Mouse (Mus musculus): ENCODE data around the gene Mtfr2.

Gene Mtfr2

DNA sequence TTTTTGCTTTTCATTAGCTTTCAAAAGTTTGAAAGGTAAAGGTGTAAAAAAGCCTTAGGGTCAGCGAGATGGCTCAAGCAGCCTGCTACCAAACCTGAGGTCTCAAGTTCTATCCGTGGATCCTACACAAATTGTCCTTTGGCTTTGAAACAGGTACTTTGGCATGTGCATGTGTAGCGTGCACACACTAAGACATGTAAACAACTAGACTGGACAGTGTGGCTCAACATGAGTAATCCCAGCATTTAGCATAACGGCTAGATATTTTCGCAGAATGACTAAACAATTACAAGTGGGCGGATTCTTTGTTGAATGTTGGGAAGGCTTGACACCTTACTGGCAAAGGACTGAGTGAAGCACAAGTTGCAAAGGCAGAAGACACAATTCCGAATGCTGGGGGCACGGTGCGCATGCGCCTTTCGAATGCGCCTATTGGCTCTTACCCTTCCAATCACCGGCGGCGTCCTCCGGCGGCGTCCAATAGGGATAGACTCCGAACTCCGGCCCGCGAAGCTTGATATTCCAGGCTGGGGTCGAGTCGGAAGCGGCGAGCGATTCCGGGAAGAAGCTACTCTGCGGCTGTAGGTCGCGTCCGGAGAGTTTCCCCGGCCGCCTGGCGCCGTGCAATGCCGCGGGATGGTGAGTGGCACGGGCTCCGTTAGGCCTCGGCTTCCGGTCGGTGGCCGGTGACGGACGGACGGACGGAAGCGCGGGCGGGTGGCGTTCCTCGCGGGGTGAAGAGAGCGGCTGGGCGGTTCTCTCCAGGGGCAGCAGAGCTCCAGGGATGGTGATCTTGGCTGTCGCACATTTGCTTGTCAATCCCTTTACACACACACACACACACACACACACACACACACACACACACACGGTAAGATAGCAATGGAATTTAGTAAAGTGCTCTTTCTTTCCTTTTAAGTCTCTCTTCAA is at the start of gene Mtfr2:
Gene Mtfr2, plus strand, starts transcription at position 486 of the 930 bp plus-strand sequence.
- peak; percentile 96 for DNase-seq

DNA sequence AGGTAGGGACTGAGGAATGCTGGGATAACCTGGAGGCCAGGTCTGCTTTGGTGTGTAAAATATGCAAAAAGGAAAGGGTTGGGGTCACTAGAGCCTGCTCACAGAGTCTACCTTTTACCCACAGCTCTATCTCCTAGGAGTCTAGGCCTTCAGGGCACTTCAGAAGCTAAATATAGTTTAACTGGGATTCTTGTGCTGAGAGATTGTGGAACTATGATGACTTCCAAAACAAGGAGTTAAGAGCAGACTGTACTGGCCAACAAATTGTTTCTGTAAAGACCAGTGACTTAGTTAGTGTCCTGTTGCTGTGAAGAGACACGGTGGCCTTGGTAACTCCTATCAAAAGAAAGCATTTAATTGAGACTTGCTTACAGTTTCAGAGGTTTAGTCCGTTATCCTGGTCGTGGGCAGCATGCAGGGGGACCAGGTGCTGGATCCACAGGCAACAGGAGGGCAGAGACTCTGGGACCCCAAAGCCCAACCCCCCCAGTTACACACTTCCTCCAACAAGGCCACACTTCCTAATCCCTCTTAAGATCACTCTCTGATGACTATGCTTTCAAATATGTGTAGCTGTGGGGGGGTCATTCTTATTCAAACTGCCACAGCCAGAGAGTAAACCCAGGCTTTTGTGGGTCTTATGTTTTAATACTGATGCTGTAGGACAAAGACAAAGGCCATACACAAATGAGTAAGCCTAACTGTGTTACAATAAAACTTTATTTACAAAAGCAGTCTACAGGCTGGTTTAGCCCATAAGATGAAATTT is 49.2 kb upstream of the Mtfr2 start:
- DNase-seq = no peak

DNA sequence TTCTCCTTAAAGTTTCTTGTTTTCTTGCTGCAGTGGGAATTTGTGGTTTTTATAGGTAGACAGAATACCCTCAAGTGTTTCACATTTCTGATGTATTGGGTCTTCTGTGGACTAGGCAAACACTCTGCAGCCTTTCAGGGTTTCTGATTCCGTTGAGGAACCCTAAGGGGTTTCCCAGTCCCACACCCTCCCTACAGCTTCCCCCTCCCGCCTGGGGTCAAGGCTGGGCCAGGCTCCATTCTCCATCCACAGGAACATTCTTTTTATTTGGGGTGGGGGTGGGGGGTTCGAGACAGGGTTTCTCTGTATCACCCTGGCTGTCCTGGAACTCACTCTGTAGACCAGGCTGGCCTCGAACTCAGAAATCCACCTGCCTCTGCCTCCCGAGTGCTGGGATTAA is 48.5 kb upstream of the Mtfr2 start:
- DNase-seq = no peak

DNA sequence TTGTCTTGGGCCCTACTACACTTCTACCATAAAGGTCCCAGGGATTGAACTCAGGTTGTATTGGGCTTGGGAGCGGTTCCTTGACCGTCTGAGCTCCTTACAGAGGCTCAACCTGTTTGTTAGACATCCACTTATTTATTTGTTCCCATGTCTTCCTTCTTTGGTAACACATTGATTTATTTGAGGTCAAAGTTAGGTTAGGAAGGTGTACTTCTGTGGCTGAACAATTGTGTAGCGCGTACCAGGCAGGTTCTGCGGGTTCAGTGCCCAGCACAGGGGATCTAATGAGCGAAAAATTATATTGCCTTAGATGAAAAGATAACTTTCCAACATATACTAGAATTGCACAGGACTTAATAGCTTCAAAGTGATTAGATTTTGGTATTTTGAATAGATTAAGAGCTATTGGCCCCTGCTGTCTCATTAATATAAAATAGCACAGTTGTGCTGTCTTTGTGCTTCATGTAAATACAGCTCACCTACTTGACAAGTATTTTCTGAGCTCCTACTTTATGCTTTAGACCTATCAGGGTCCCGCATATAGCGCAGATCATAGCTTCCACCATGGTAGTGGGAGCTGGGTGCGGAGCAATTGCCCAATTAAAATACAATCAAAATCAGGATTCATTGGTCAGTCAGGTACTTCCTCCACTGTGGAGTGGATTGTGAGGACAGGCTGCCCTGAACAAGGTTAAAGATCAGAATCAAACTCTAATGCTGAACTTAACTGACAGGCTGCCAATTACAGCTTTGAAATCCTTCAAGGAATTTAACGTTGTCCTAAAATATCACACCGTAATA is 36.4 kb upstream of the Mtfr2 start:
- peak in 1 of 2 experiments; percentile 26 for DNase-seq

DNA sequence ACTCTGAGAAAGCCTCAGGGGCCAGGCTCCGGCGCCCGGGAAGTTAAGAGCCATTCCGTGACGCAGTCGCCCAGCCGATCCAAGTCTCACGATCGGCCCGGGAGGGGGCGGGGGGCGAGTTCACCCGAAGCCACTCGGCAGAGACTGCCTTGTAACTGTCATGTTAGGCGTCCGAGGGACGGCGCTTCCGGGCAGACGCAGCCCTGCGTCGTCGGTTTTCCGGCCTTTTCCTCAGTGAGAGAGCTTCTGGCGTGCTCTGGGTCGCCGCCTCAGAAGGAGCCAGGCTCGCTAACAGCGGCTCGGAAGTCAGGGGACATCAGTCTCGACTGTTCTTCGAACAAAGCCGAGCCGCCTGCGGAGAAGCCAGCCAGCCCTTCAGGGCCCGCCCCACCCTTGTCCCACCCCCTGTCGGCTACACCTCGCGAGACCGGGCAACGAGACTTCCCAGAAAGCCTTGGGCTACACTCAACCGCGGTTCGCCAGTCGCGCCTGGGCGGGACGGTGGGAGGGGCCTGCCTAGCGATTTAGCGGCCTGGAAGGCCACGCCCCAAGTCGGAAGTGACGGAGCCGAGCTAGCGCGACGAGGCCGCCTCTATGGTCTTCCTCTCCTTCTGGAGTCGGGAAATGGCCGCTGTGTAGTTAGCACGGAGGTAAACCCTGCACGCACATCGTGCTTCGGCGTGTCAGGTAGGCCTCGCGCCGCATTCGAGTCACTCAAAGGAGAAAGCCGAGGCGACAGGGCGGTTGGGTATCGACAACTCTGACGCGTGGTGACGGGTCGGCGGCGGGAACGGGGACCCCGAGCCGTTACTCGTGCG is 35.4 kb upstream of the Mtfr2 start, which contains the start of gene Bclaf1:
Gene Bclaf1, plus strand, starts transcription at position 552 of the 818 bp plus-strand sequence.
- peak; percentile 99 to 100 for DNase-seq

DNA sequence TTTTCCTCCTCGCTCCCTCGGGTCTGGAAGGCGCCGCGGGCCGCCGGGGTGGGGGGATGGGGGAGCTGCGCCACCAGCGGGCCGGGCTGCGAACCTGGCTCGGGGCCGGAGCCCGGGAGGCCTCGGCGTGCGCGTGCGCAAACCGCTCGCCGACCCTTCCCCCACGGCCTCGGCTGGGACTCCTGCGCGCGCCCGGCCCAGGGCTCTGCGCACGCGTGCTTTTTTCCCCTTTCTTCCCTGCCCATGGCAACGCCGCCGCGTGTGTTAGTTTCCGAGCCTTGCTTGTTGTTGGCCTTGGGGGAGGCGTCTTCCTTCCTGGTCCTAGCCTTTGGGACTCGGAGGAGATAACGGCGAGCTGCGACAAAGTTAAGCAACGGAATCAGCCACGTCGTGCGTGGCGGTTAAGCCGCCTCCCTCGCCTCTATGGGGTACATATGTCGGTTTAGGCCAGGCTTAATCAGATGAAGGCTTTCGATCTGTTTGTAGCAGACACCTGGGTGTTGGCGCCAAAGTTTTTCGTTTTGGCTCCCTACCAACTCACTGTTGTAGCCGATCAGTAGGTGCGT is 34.8 kb upstream of the Mtfr2 start:
- DNase-seq = peak; percentile 95 to 96

DNA sequence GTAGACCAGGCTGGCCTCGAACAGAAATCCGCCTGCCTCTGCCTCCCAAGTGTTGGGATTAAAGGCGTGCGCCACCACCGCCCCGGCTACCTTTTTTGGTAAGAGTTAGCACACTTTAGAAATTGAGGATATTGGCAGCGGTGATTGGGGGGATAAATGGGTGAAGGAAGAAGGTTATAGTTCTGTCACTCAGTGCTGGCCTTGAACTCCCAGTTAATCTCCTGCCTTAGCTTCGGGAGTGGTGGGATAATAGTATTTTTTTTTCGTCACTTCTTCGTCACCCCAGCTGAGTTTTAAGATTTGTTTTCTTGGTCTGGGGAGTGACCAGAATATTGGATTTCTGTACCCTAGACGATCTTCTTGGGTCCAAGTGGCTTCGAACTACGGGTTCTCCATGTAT is 34.1 kb upstream of the Mtfr2 start:
- peak; percentile 18 to 22 for DNase-seq

DNA sequence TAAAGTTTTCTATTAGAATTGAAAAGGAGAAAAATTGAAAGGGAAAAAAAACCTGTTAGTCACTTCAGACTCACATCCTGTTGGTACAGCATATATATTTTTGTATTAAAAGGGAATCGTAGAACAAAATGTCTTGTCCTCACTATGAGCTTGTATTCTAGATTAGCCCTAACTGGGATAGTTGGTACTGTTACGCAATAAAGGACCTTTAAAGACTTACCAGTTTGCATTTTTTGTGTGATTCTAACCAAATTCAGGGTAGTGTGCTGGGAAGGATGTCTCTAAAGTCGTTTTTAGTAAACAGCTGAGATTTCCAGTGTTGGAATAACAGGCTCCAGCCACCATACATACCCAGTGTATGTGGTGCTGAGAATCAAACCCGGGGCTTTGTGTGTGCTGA is 33.6 kb upstream of the Mtfr2 start:
- no peak for DNase-seq

DNA sequence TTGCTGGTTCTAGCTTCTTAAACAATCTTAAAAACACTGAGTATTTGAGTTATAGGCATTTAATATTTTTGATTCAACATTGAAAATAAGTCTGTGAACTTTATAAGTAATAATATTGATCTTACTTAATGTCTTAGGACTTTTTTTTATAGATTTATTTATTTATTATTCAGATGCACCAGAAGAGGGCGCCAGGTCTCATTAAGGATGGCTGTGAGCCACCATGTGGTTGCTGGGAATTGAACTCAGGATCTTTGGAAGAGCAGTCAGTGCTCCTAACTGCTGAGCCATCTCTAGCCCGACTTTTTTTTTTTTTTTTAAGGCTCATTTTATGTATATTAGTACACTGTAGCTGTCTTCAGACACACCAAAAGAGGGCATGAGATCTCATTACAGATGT is 32.8 kb upstream of the Mtfr2 start:
- peak; percentile 24 to 50 for DNase-seq

DNA sequence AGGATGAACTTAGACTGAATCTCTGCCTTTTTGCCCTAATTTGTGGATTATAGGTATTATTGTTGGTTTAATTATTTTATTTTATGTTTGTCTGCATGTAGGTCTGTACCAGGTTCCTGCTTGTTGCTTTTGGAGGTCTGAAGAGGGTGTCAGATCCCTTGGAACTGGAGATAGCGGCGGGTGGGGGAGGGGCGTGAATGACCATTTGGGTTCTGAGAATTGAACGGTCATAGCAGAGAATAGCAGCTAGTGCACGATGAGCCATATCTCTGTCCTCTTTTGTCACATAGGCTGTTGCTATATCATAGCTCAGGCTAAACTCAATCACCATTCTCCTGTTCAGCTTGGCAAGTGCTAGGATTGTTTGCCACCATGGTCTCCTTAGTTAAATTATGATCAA is 30.1 kb upstream of the Mtfr2 start:
- DNase-seq = peak in 1 of 2 experiments; percentile 28

DNA sequence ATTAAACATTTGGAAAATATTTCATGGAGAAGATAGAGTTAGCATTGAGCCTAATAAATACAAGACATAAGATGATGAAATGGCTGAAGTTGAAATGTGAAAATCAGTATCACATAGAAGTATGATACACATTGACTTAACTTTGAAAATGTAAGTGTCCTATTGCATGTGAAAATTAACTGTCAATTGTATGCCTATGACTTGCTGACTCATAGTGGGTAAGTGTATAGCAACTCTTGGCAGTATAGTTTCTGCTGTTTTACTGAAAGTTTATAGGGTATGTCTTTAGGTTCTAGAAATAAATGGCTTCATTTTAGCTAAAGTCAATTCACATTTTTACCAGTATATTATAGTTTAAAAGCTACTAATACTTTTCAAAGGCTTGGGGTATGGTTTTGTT is 21.3 kb upstream of the Mtfr2 start:
- no peak for DNase-seq

DNA sequence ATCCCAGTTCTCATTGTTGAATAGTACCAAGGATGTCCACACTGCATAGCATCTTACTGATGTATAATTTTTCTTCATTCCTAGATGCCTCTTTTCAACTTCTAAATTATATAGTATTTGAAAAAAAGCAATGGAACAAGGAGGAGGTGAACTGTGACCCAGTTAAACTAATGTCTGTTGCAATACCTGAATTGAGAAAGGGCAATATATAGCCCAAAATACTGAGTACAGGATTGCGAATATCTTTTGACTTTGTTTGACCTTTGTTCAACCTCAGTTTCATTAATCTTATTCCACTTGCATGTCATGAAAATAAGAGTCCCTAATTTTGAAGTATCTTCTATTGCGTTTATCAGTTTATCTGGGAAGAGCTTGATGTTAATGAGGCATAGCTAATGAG is 16.3 kb upstream of the Mtfr2 start:
- no peak for DNase-seq

DNA sequence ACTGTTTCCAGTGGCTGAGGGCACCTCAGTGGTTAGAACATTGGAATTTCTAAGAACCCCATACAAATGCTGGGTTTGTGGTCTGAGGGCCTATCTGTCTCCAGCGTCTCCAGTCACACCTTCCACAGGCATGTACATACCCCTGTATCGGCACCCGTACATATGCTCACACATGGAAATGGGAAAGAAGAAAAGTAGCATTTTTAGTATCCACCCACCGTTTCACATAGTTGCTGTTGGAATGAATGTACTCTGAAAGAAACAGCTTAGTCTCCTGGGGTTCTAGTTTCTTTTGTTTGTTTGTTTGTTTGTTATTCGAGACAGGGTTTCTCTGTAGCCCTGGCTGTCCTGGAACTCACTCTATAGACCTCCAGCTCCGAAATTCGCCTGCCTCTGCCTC is 9.7 kb upstream of the Mtfr2 start:
- no peak for DNase-seq

DNA sequence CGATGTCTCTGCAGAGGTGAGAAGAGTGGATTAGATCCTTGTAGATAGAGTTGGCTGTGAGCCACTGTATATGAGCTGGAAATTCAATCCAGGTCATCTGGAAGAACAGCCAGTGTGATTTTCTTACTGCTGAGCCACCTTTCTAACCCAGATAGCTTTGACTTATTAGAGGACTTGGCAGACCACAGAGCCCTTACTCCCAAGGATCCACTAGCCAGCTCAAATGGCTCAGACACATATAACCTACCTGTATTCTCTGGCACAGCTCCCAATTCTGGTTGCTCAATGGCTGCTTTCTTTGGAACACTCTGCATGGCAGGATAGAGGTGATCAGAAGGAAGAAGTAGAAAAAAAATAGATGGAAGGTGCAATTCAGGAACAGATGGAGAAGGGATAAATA is 1.8 kb upstream of the Mtfr2 start:
- DNase-seq = peak; percentile 17 to 30

DNA sequence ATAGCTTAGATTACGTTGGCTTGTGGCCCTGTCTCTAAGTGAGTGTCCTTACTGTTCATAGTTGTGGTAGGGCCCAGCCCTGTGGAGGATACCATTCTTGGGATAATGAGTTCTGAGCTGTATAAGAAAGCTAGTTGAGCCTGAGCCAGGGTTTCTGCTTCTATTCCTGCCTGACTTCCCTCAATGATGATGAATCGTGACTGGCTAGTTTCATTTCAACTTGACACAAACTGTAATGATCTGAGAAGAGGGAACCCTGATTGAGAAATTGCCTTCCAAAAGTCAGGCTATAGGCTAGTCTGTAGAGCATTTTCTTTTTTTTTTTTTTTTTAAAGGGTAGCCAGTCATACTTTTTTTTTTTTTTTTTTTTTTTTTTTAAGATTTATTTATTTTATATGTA is 1.3 kb downstream of the Mtfr2 start:
- DNase-seq = no peak

DNA sequence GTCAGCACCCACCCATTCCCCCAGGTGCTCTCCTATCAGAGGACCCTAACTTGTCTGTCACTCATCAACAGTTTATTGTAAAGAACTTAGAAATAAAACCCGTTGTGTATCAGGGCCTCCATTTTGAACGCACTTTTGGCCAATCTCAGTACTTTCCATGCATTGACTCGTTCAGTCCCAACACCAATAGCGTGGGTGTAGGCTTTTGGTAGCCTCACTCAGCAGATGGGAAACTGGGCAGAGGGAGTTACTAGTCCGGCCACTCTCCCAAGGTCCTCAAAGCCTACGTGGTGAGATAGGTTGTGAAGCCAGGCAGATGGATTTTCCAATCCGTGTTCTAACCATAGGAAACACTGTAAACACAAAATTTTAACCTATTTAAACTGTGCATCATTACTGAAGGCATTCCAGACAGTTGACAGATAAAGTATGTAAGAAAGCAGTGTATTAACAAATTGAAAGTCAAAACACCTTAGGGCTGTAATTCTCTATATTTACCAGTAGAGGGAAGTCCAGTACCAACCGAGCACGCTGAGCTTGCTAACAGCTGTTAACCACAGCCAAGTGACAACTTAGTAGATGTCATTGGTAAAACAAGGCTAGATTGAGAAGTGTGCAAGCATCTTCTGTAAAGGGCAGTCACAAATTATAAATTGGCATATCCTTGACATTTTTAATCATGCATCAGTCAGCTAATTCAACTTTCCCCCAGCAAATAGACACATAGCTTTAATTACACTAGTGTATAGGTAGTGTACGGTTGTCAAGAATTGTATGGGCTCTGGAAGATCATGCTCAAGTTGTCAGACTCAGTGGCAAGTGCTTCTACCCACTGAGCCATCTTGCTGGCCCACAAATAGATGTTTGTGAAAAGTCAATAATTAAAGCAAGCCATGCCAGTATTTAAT is 14.2 kb downstream of the Mtfr2 start:
- DNase-seq = peak in 1 of 2 experiments; percentile 15

DNA sequence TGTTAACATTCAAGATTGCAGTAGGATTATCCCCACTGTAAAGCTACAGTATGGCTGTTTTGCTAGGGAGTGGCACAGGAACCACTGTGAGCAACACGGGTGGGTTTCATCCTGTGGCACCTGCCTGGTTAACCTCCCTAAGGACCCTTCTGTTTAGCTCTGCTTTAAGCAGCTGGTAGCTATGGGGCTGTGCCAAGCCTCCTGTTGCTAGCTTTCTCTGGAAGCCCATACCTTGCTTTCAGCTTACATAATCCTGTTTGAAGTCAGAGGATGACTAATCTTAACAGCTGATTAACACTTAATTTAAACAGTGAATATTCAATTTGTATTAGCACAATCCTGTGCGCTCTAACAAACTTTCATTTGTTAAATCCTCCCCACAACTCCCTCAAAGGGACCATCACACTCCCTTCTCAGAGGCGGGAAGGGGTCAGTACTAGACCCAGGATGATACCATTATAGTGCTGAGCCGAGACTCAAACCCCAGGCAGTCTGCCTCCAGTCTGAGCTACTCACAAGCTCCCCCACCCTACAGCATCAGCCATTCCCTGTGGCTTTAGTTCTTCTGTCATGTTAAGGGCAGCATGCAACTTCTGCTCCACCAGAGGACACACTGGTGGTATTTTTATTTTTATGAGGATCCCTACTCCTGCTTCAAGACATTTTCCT is 15.0 kb downstream of the Mtfr2 start:
- no peak for DNase-seq

DNA sequence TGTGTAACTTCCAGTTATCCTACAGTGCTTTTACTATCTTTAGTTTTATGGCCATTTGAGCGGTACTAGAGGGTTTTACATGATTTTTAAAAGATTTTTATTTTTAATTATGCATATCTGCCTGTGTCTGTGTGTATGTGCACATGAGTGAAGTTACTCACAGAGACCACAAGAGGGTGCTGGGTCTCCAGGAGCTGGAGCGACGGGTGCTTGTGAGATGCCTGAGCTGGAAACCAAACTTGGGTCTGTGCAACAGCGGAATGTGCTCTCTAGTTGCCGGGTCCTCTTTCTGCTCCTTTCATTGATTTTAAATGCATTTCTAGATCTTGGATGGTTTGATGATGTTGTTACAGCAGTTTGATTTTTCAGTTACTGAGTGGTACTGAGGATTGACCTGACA is 24.5 kb downstream of the Mtfr2 start:
- no peak for DNase-seq

DNA sequence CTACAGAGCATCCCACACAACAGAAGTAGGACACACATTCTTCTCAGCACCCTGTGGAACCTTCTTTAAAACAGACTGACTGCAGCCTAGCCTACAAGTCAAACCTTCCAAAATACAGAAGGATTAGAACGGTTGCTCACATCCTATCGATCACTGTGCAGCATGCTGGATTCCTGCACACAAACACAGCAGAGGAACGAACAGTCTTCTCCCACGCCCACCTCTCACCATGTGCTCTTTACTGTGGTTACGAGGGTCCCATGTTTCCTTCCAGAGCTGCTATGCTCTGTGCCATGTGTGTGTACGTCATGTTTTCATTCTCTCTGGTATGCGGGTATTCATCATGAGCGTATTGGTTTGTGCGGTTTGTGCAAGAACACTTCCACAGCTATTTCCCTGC is 30.1 kb downstream of the Mtfr2 start:
- DNase-seq = no peak

Measured in cerebellum, postnatal 14 days (tissue).